Mouse (Mus musculus) megakaryocyte progenitor cell, adult 5-6 weeks (primary cell): ENCODE data around the gene Gm10073. TPM values are rescaled to one million over a fixed set of nuclear protein-coding genes. Genes with fewer than 3 reads are reported as not detected.
A peak's percentile ranks its signal among the peaks of the same experiment; 100 is the strongest.
"Not testable (repeated sequence)": the region's sequence is repeated elsewhere in the genome, so short reads cannot be mapped to it uniquely, and the experiment has no call there.

Experiments
- ATAC-seq: replicated peaks from 2 replicates; pipeline ENCODE4 v1.8.0; 2016; ENCODE audit warnings: mild to moderate bottlenecking, moderate TSS enrichment, inconsistent platforms; ENCODE audit not compliant: poor library complexity
- total RNA-seq, 2 experiments: library from RNA; stranded (forward) in 1 of 2; stranded (reverse) in 1 of 2; fragments of 157-497, 149-512 nt in 1 of 2; fragments of 200-1000 nt in 1 of 2; gene quantifications; 2 replicates each; pipeline versions ENCODE4 v1.2.3 to v1.2.4; 2015 to 2017

The Gm10073 gene
- total RNA-seq, 2 experiments from 2014 or later: 9.5 to 111 TPM

GRCm38 (mm10) chr8:106599265-106599979 is 26.2 kb upstream of the Gm10073 start:
- no peak for ATAC-seq

GRCm38 (mm10) chr8:106597067-106597466 is 23.8 kb upstream of the Gm10073 start:
- ATAC-seq: no peak

GRCm38 (mm10) chr8:106595623-106596022 is 22.4 kb upstream of the Gm10073 start:
- ATAC-seq: not testable (repeated sequence)

GRCm38 (mm10) chr8:106592458-106592857 is 19.2 kb upstream of the Gm10073 start:
- no peak for ATAC-seq

- ATAC-seq: peak; percentile 52
Observed at GRCm38 (mm10) chr8:106588443-106589431, 15.5 kb upstream of the Gm10073 start.

- no peak for ATAC-seq
Observed at GRCm38 (mm10) chr8:106586896-106587295, 13.6 kb upstream of the Gm10073 start.

- peak; percentile 42; the same call in 1 of the 2 replicates for ATAC-seq
Observed at GRCm38 (mm10) chr8:106585671-106586037, 12.4 kb upstream of the Gm10073 start.

- ATAC-seq: no peak
Observed at GRCm38 (mm10) chr8:106584942-106585670, 11.8 kb upstream of the Gm10073 start.

- ATAC-seq: no peak
Observed at GRCm38 (mm10) chr8:106581344-106582088, 8.3 kb upstream of the Gm10073 start.

- ATAC-seq: no peak
Observed at GRCm38 (mm10) chr8:106579510-106579909, 6.2 kb upstream of the Gm10073 start.

GRCm38 (mm10) chr8:106576849-106577555 is 3.7 kb upstream of the Gm10073 start:
- peak; percentile 67; the same call in 1 of the 2 replicates for ATAC-seq

- ATAC-seq: peak; percentile 66
Observed at GRCm38 (mm10) chr8:106574283-106574682, 1.0 kb upstream of the Gm10073 start.

- not testable (repeated sequence) for ATAC-seq
Observed at GRCm38 (mm10) chr8:106572175-106572574, 1.1 kb downstream of the Gm10073 start.

GRCm38 (mm10) chr8:106571551-106572172 is 1.6 kb downstream of the Gm10073 start:
- no peak for ATAC-seq

GRCm38 (mm10) chr8:106570386-106570785 is 2.9 kb downstream of the Gm10073 start:
- ATAC-seq: no peak

- no peak for ATAC-seq
Observed at GRCm38 (mm10) chr8:106569006-106569405, 4.3 kb downstream of the Gm10073 start.

GRCm38 (mm10) chr8:106563691-106564182 is 9.5 kb downstream of the Gm10073 start:
- ATAC-seq: peak; percentile 63

GRCm38 (mm10) chr8:106561097-106561865 is 12.0 kb downstream of the Gm10073 start:
- ATAC-seq: peak; percentile 93
